Mouse (Mus musculus) C2C12 (cell line): ENCODE data around the gene Eno2.

Experiments
- CTCF ChIP-seq: IDR thresholded peaks from one replicate; pipeline ENCODE4 v1.5.1; 2011; ENCODE audit not compliant: control insufficient read depth, insufficient read depth, insufficient read length
- MYOG ChIP-seq: IDR thresholded peaks from one replicate; pipeline ENCODE4 v1.6.1; 2011; ENCODE audit not compliant: control insufficient read depth, insufficient read length; ENCODE audit errors: extremely low read depth

DNA sequence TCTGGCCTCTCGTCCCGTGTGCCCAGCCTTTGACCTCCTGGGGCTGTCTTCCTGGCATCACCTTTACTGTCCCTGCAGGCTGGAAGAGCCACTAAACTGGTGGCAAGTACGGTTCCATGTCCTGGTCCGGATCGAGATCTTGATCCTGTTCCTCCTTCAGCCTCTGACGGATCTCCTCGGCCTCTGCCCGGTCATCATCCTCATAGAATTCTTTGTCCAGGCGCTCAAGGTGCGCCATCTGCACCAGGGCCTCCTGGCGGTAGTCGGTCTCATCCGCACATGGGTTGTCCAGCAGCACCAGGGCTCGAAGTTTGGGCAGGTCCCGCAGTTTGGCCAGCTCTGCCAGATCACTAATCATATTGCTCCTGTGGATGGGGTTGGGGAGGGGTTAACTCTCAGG is 1.0 kb upstream of the Eno2 start:
- TF ChIP-seq CTCF: no peak
- TF ChIP-seq MYOG: no peak
